Mouse (Mus musculus) 3T3-L1 (cell line): ENCODE data around the gene Phf19.

Source experiments
- DNase-seq: peaks from one replicate; pipeline ENCODE4 v3.0.0-alpha.2; 2015; ENCODE audit warnings: low read depth, low spot score

The Phf19 gene

GRCm38 (mm10) chr2:34913218-34914068 lies at the start of gene Phf19:
Gene Phf19, minus strand, starts transcription at chr2:34914026.
- no peak for DNase-seq

GRCm38 (mm10) chr2:34963371-34963956 lies 49.6 kb upstream of the Phf19 start:
- DNase-seq = peak; percentile 25

- DNase-seq = peak; percentile 33
Measured at GRCm38 (mm10) chr2:34962893-34963292, 49.1 kb upstream of the Phf19 start.

GRCm38 (mm10) chr2:34962211-34962610 lies 48.4 kb upstream of the Phf19 start:
- DNase-seq = no peak

GRCm38 (mm10) chr2:34961481-34962036 lies 47.7 kb upstream of the Phf19 start, which contains the start of gene Traf1:
Gene Traf1, minus strand, starts transcription at chr2:34961772.
- DNase-seq = no peak

GRCm38 (mm10) chr2:34960966-34961365 lies 47.1 kb upstream of the Phf19 start:
- DNase-seq = no peak

- DNase-seq = no peak
Measured at GRCm38 (mm10) chr2:34960466-34960865, 46.6 kb upstream of the Phf19 start.

- peak; percentile 34 for DNase-seq
Measured at GRCm38 (mm10) chr2:34958582-34958981, 44.8 kb upstream of the Phf19 start.

GRCm38 (mm10) chr2:34958036-34958435 lies 44.2 kb upstream of the Phf19 start:
- DNase-seq = peak; percentile 93

GRCm38 (mm10) chr2:34957405-34957804 lies 43.6 kb upstream of the Phf19 start:
- no peak for DNase-seq

- no peak for DNase-seq
Measured at GRCm38 (mm10) chr2:34956941-34957340, 43.1 kb upstream of the Phf19 start.

- no peak for DNase-seq
Measured at GRCm38 (mm10) chr2:34954344-34954743, 40.5 kb upstream of the Phf19 start.

- DNase-seq = no peak
Measured at GRCm38 (mm10) chr2:34953547-34954116, 39.8 kb upstream of the Phf19 start.

- DNase-seq = no peak
Measured at GRCm38 (mm10) chr2:34953018-34953417, 39.2 kb upstream of the Phf19 start.

- no peak for DNase-seq
Measured at GRCm38 (mm10) chr2:34951469-34951868, 37.6 kb upstream of the Phf19 start.

GRCm38 (mm10) chr2:34948622-34949021 lies 34.8 kb upstream of the Phf19 start:
- no peak for DNase-seq

GRCm38 (mm10) chr2:34946046-34946445 lies 32.2 kb upstream of the Phf19 start:
- DNase-seq = no peak

GRCm38 (mm10) chr2:34945580-34945979 lies 31.8 kb upstream of the Phf19 start:
- no peak for DNase-seq

- DNase-seq = no peak
Measured at GRCm38 (mm10) chr2:34944761-34945160, 30.9 kb upstream of the Phf19 start.

GRCm38 (mm10) chr2:34943556-34944120 lies 29.8 kb upstream of the Phf19 start:
- no peak for DNase-seq

GRCm38 (mm10) chr2:34941061-34941675 lies 27.3 kb upstream of the Phf19 start:
- no peak for DNase-seq

- DNase-seq = no peak
Measured at GRCm38 (mm10) chr2:34940246-34940645, 26.4 kb upstream of the Phf19 start.
